Mouse (Mus musculus): ENCODE results near the gene Olfr221. TPM values are rescaled to one million over a fixed set of nuclear protein-coding genes. Genes with fewer than 3 reads are reported as not detected.

The Olfr221 gene
- total and polyA plus RNA-seq, 2 experiments from 2014 or later = not detected

- no peaks in the 10 kb centered on the region for H3K36me3 ChIP-seq (ENCODE audit: insufficient read depth, low read length)
- H3K4me2 ChIP-seq (ENCODE audit: low read depth, low read length, poor library complexity, severe bottlenecking) = no peak overlapping the region
- H3K4me1 ChIP-seq (ENCODE audit: insufficient read depth, low read length) = no peaks in the 10 kb centered on the region
- H3K9ac ChIP-seq (replicated peaks; ENCODE audit: low read length, poor library complexity, severe bottlenecking) = no peak overlapping the region
- ATAC-seq (ENCODE audit: low FRiP score) (no peak), DNase-seq (ENCODE audit: low spot score) (no peak)
- no peak overlapping the region for H3K4me3 ChIP-seq (ENCODE audit: low read depth, low read length)
- WGBS = 92% methylated on average over 6 of the region's 6 CpGs
- no peak overlapping the region for H3K27ac ChIP-seq (ENCODE audit: low read depth, low read length)
- no peak for TF ChIP-seq CTCF (IDR thresholded peaks at IDR 0.05)
- no peaks in the 10 kb centered on the region for H3K27me3 ChIP-seq (ENCODE audit: insufficient read depth, low read length)
- no peaks in the 10 kb centered on the region for H3K9me3 ChIP-seq (ENCODE audit: low read length)
These were observed 6.3 kb downstream of the Olfr221 start for GRCm38 (mm10) chr14:52035926-52036325.

GRCm38 (mm10) chr14:52026342-52026741 is 15.9 kb downstream of the Olfr221 start:
- Histone ChIP-seq H3K9ac (replicated peaks; ENCODE audit: low read length, poor library complexity, severe bottlenecking) (no peak overlapping the region), H3K27me3 (ENCODE audit: insufficient read depth, low read length) (no peaks in the 10 kb centered on the region), H3K36me3 (ENCODE audit: insufficient read depth, low read length) (no peaks in the 10 kb centered on the region), H3K9me3 (ENCODE audit: low read length) (no peaks in the 10 kb centered on the region), H3K4me3 (ENCODE audit: low read depth, low read length) (no peak overlapping the region), H3K4me2 (ENCODE audit: low read depth, low read length, poor library complexity, severe bottlenecking) (no peak overlapping the region), H3K4me1 (ENCODE audit: insufficient read depth, low read length) (peaks cover 5% of the 10 kb centered on the region; the same call in 1 of the 2 replicates), H3K27ac (ENCODE audit: low read depth, low read length) (no peak overlapping the region)
- ATAC-seq (ENCODE audit: low FRiP score) (no peak), DNase-seq (ENCODE audit: low spot score) (no peak)
- 90% methylated on average over 4 of the region's 4 CpGs for WGBS
- TF ChIP-seq CTCF (IDR thresholded peaks at IDR 0.05) = no peak

- Histone ChIP-seq H3K27ac (ENCODE audit: low read depth, low read length) (no peak overlapping the region), H3K27me3 (ENCODE audit: insufficient read depth, low read length) (no peaks in the 10 kb centered on the region), H3K4me1 (ENCODE audit: insufficient read depth, low read length) (peaks cover 9% of the 10 kb centered on the region), H3K9me3 (ENCODE audit: low read length) (no peaks in the 10 kb centered on the region), H3K4me3 (ENCODE audit: low read depth, low read length) (no peak overlapping the region), H3K36me3 (ENCODE audit: insufficient read depth, low read length) (no peaks in the 10 kb centered on the region), H3K9ac (replicated peaks; ENCODE audit: low read length, poor library complexity, severe bottlenecking) (no peak overlapping the region), H3K4me2 (ENCODE audit: low read depth, low read length, poor library complexity, severe bottlenecking) (no peak overlapping the region)
- ATAC-seq (ENCODE audit: low FRiP score) (no peak), DNase-seq (ENCODE audit: low spot score) (no peak)
- 93% methylated on average over 2 of the region's 2 CpGs for WGBS
- no peak for TF ChIP-seq CTCF (IDR thresholded peaks at IDR 0.05)
These were observed 18.1 kb downstream of the Olfr221 start for GRCm38 (mm10) chr14:52024133-52024532.

GRCm38 (mm10) chr14:52022709-52023459 is 19.4 kb downstream of the Olfr221 start:
- 3% methylated on average over 23 of the region's 23 CpGs for WGBS
- DNase-seq (ENCODE audit: low spot score) (peak; percentile 91), ATAC-seq (ENCODE audit: low FRiP score) (0 out of 2 replicates have a peak, but pooled peaks have one; percentile 15)
- Histone ChIP-seq H3K4me1 (ENCODE audit: insufficient read depth, low read length) (peaks cover 14% of the 10 kb centered on the region), H3K4me2 (ENCODE audit: low read depth, low read length, poor library complexity, severe bottlenecking) (peak overlapping the region; percentile 46), H3K27me3 (ENCODE audit: insufficient read depth, low read length) (no peaks in the 10 kb centered on the region), H3K9me3 (ENCODE audit: low read length) (no peaks in the 10 kb centered on the region), H3K36me3 (ENCODE audit: insufficient read depth, low read length) (no peaks in the 10 kb centered on the region), H3K4me3 (ENCODE audit: low read depth, low read length) (peak overlapping the region; percentile 12; the same call in 1 of the 2 replicates), H3K9ac (replicated peaks; ENCODE audit: low read length, poor library complexity, severe bottlenecking) (0 out of 2 replicates have a peak overlapping the region, but pooled peaks have one; percentile 1), H3K27ac (ENCODE audit: low read depth, low read length) (peak overlapping the region; percentile 74)
- peak; percentile 87 for TF ChIP-seq CTCF (IDR thresholded peaks at IDR 0.05)

GRCm38 (mm10) chr14:52022244-52022708 is 20.0 kb downstream of the Olfr221 start:
- no peak for TF ChIP-seq CTCF (IDR thresholded peaks at IDR 0.05)
- DNase-seq (ENCODE audit: low spot score) (no peak), ATAC-seq (ENCODE audit: low FRiP score) (no peak)
- no peak overlapping the region for H3K4me3 ChIP-seq (ENCODE audit: low read depth, low read length)
- no peaks in the 10 kb centered on the region for H3K36me3 ChIP-seq (ENCODE audit: insufficient read depth, low read length)
- 63% methylated on average over 3 of the region's 3 CpGs for WGBS
- H3K4me2 ChIP-seq (ENCODE audit: low read depth, low read length, poor library complexity, severe bottlenecking) = peak overlapping the region; percentile 46
- H3K9me3 ChIP-seq (ENCODE audit: low read length) = no peaks in the 10 kb centered on the region
- H3K9ac ChIP-seq (replicated peaks; ENCODE audit: low read length, poor library complexity, severe bottlenecking) = no peak overlapping the region
- peaks cover 14% of the 10 kb centered on the region for H3K4me1 ChIP-seq (ENCODE audit: insufficient read depth, low read length)
- no peak overlapping the region for H3K27ac ChIP-seq (ENCODE audit: low read depth, low read length)
- no peaks in the 10 kb centered on the region for H3K27me3 ChIP-seq (ENCODE audit: insufficient read depth, low read length)

- no peak overlapping the region for H3K4me3 ChIP-seq (ENCODE audit: low read depth, low read length)
- H3K27me3 ChIP-seq (ENCODE audit: insufficient read depth, low read length) = no peaks in the 10 kb centered on the region
- ATAC-seq (ENCODE audit: low FRiP score) = no peak
- H3K36me3 ChIP-seq (ENCODE audit: insufficient read depth, low read length) = no peaks in the 10 kb centered on the region
- TF ChIP-seq CTCF (IDR thresholded peaks at IDR 0.05) = no peak
- DNase-seq (ENCODE audit: low spot score) = no peak
- no peaks in the 10 kb centered on the region for H3K9me3 ChIP-seq (ENCODE audit: low read length)
- H3K4me2 ChIP-seq (ENCODE audit: low read depth, low read length, poor library complexity, severe bottlenecking) = no peak overlapping the region
- H3K4me1 ChIP-seq (ENCODE audit: insufficient read depth, low read length) = peaks cover 14% of the 10 kb centered on the region
- no peak overlapping the region for H3K9ac ChIP-seq (replicated peaks; ENCODE audit: low read length, poor library complexity, severe bottlenecking)
- 87% methylated on average over 8 of the region's 8 CpGs for WGBS
- no peak overlapping the region for H3K27ac ChIP-seq (ENCODE audit: low read depth, low read length)
These were observed 20.6 kb downstream of the Olfr221 start for GRCm38 (mm10) chr14:52021568-52022212.
